ENCODE assay signal across 19 mouse cellular contexts in genomic region chr9:6986161-6986560, GRCm38 (mm10).
DNase-seq lines count a peak whose midpoint lies in the region; ATAC-seq and TF ChIP-seq lines count a peak whose summit lies in the region.
"Had no signal": no experiment of that assay in that cellular context is flagged by ENCODE, and none has a peak within 500 bp of the region (broad histone marks: within the 10 kb centered on the region; RNA-seq: fewer than 3 reads in every experiment).

No protein-coding gene starts in this region.

- no peak overlapping the region for H3K27ac ChIP-seq in hindbrain, postnatal 0 days
- no peak overlapping the region for H3K27ac ChIP-seq in hindbrain, embryonic 13.5 days
- no peak overlapping the region for H3K27ac ChIP-seq in liver, adult 2 months (replicated peaks; ENCODE audit: insufficient read depth, low read depth, low read length)
- H3K27ac ChIP-seq in liver, embryonic 11.5 days (ENCODE audit: low read depth, low read length), result no peak overlapping the region
- no peak overlapping the region for H3K27ac ChIP-seq in kidney, adult 2 months (ENCODE audit: insufficient read depth, low read depth, low read length)
- H3K27ac ChIP-seq: heart, embryonic 10.5 days; stomach, embryonic 15.5 days had no signal

- ATAC-seq in hindbrain, postnatal 0 days, result 0 out of 2 replicates have a peak, but pooled peaks have one; percentile 24
- ATAC-seq in hindbrain, embryonic 13.5 days (ENCODE audit: low FRiP score), result no peak
- ATAC-seq in liver, embryonic 11.5 days (replicated peaks; ENCODE audit: low FRiP score), result no peak
- ATAC-seq: midbrain, embryonic 16.5 days had no signal

- H3K9ac ChIP-seq in hindbrain, postnatal 0 days (replicated peaks; ENCODE audit: low read length), result no peak overlapping the region
- no peak overlapping the region for H3K9ac ChIP-seq in hindbrain, embryonic 13.5 days
- H3K9ac ChIP-seq in liver, adult 2 months (ENCODE audit: low read depth, low read length), result no peak overlapping the region
- H3K9ac ChIP-seq in liver, embryonic 11.5 days (ENCODE audit: low read depth, low read length), result no peak overlapping the region
- H3K9ac ChIP-seq: stomach, embryonic 15.5 days had no signal

- no peaks in the 10 kb centered on the region for H3K9me3 ChIP-seq in hindbrain, postnatal 0 days (ENCODE audit: low read length)
- no peaks in the 10 kb centered on the region for H3K9me3 ChIP-seq in hindbrain, embryonic 13.5 days
- no peaks in the 10 kb centered on the region for H3K9me3 ChIP-seq in liver, embryonic 11.5 days (ENCODE audit: control insufficient read depth, low read length)
- H3K9me3 ChIP-seq: heart, embryonic 10.5 days; stomach, embryonic 15.5 days had no signal

- 0 out of 2 replicates have a peak, but pooled peaks cover 10% of the 10 kb centered on the region for H3K36me3 ChIP-seq in hindbrain, postnatal 0 days (ENCODE audit: insufficient read depth, low read length)
- peaks cover 22% of the 10 kb centered on the region for H3K36me3 ChIP-seq in hindbrain, embryonic 13.5 days
- H3K36me3 ChIP-seq in liver, adult 2 months (ENCODE audit: control insufficient read depth, insufficient read depth, low read length), result peaks cover 3% of the 10 kb centered on the region; the same call in 1 of the 2 replicates
- H3K36me3 ChIP-seq in liver, embryonic 11.5 days (ENCODE audit: control insufficient read depth, insufficient read depth, low read length), result no peaks in the 10 kb centered on the region
- no peaks in the 10 kb centered on the region; the same call in none of the 2 replicates for H3K36me3 ChIP-seq in kidney, adult 2 months (ENCODE audit: control insufficient read depth, insufficient read depth, low read length)
- H3K36me3 ChIP-seq: stomach, embryonic 15.5 days had no signal

- no peaks in the 10 kb centered on the region for H3K27me3 ChIP-seq in hindbrain, postnatal 0 days (ENCODE audit: insufficient read depth, low read length)
- H3K27me3 ChIP-seq in hindbrain, embryonic 13.5 days, result no peaks in the 10 kb centered on the region
- H3K27me3 ChIP-seq in liver, adult 2 months (ENCODE audit: control insufficient read depth, insufficient read depth, low read length), result no peaks in the 10 kb centered on the region
- H3K27me3 ChIP-seq in liver, embryonic 11.5 days (replicated peaks; ENCODE audit: control insufficient read depth, insufficient read depth, low read length), result no peaks in the 10 kb centered on the region
- H3K27me3 ChIP-seq in kidney, adult 2 months (replicated peaks; ENCODE audit: control insufficient read depth, insufficient read depth, low read length), result no peaks in the 10 kb centered on the region
- H3K27me3 ChIP-seq: CH12.LX; stomach, embryonic 15.5 days had no signal

- no peak for TF ChIP-seq CTCF in hindbrain, postnatal 0 days (IDR thresholded peaks at IDR 0.05; ENCODE audit: low read depth)
- no peak for TF ChIP-seq CTCF in liver, adult 2 months (IDR thresholded peaks at IDR 0.05; ENCODE audit: low read depth, low read length)
- TF ChIP-seq CTCF in brain, embryonic 14.5 days (IDR thresholded peaks at IDR 0.05; ENCODE audit: borderline replicate concordance, extremely low read depth, insufficient read depth, insufficient read length), result no peak
- TF ChIP-seq CTCF in kidney, adult 2 months (conservative IDR thresholded peaks at IDR 0.05; ENCODE audit: insufficient read depth, insufficient read length, low read depth, low read length), result no peak

- H3K4me1 ChIP-seq in hindbrain, postnatal 0 days (ENCODE audit: insufficient read depth, low read length), result no peaks in the 10 kb centered on the region
- no peaks in the 10 kb centered on the region for H3K4me1 ChIP-seq in hindbrain, embryonic 13.5 days (replicated peaks)
- H3K4me1 ChIP-seq in liver, adult 2 months (ENCODE audit: control insufficient read depth, insufficient read depth, low read length), result no peaks in the 10 kb centered on the region
- no peaks in the 10 kb centered on the region for H3K4me1 ChIP-seq in liver, embryonic 11.5 days (replicated peaks; ENCODE audit: control insufficient read depth, insufficient read depth, low read length)
- H3K4me1 ChIP-seq in kidney, adult 2 months (ENCODE audit: control insufficient read depth, insufficient read depth, low read length), result no peaks in the 10 kb centered on the region
- H3K4me1 ChIP-seq: heart, embryonic 10.5 days; stomach, embryonic 15.5 days had no signal

- WGBS in hindbrain, postnatal 0 days, result 72% methylated on average over 3 of the region's 3 CpGs
- 96% methylated on average over 3 of the region's 3 CpGs for WGBS in hindbrain, embryonic 13.5 days
- 84% methylated on average over 3 of the region's 3 CpGs for WGBS in liver, adult 2 months
- 76% methylated on average over 3 of the region's 3 CpGs for WGBS in liver, embryonic 11.5 days
- 97% methylated on average over 3 of the region's 3 CpGs for WGBS in kidney, adult 2 months

- peak; percentile 25 for DNase-seq in hindbrain, postnatal 0 days (ENCODE audit: low spot score)
- peak; percentile 19 for DNase-seq in liver, adult 2 months (ENCODE audit: extremely low read depth, low read depth, low spot score)
- no peak for DNase-seq in liver, embryonic 11.5 days (ENCODE audit: low spot score)
- DNase-seq in brain, embryonic 14.5 days (ENCODE audit: low read depth), result peak; percentile 18
- peak; percentile 70 for DNase-seq in retina, postnatal 1 day
- DNase-seq in kidney, adult 2 months, result no peak
- DNase-seq: adrenal gland, postnatal 36 days; cerebellum, postnatal 36 days; kidney, adult 9 months; kidney, postnatal 36 days; liver; lung, adult 18-20 months; thymus, adult 18-20 months; thymus, postnatal 4 days had no signal

- no peak overlapping the region for H3K4me3 ChIP-seq in hindbrain, postnatal 0 days (ENCODE audit: low read length)
- H3K4me3 ChIP-seq in hindbrain, embryonic 13.5 days, result no peak overlapping the region
- H3K4me3 ChIP-seq in liver, adult 2 months (ENCODE audit: insufficient read depth, low read depth, low read length), result no peak overlapping the region
- H3K4me3 ChIP-seq in liver, embryonic 11.5 days (ENCODE audit: low read depth, low read length), result no peak overlapping the region
- H3K4me3 ChIP-seq in kidney, adult 2 months (ENCODE audit: insufficient read depth, low read depth, low read length), result no peak overlapping the region
- H3K4me3 ChIP-seq: heart, embryonic 10.5 days; stomach, embryonic 15.5 days had no signal

- no peak for TF ChIP-seq POLR2A in liver, adult 2 months (IDR thresholded peaks at IDR 0.05; ENCODE audit: extremely low read depth, insufficient read depth, low read length)
- no peak for TF ChIP-seq POLR2A in brain, embryonic 14.5 days (IDR thresholded peaks at IDR 0.05; ENCODE audit: borderline replicate concordance, extremely low read depth, insufficient read depth, insufficient read length, poor library complexity, severe bottlenecking)
- no peak for TF ChIP-seq POLR2A in kidney, adult 2 months (IDR thresholded peaks at IDR 0.05; ENCODE audit: low read depth, low read length)

- H3K4me2 ChIP-seq in hindbrain, postnatal 0 days (ENCODE audit: low read depth, low read length), result no peak overlapping the region
- H3K4me2 ChIP-seq in hindbrain, embryonic 13.5 days, result no peak overlapping the region
- no peak overlapping the region for H3K4me2 ChIP-seq in liver, embryonic 11.5 days
- H3K4me2 ChIP-seq: stomach, embryonic 15.5 days had no signal

- no peaks in the 10 kb centered on the region for H3K79me2 ChIP-seq in liver, adult 2 months (ENCODE audit: control insufficient read depth, insufficient read depth, low read length)

Comparison
In these comparisons a context has a peak if more than half of its experiments do, and no peak if none do; other contexts are left out.
1. DNase-seq: peak in hindbrain, postnatal 0 days (single experiment), liver, adult 2 months (single experiment), brain, embryonic 14.5 days (single experiment) and retina, postnatal 1 day (single experiment); none in liver, embryonic 11.5 days (single experiment) and kidney, adult 2 months (single experiment).